Mouse (Mus musculus): Measurements from ENCODE around the gene Dusp27. TPM values are rescaled to one million over a fixed set of nuclear protein-coding genes. Genes with fewer than 3 reads are reported as not detected.

Gene Dusp27
- polyA plus RNA-seq, 1 experiment from 2014 or later = 4.7 TPM

DNA sequence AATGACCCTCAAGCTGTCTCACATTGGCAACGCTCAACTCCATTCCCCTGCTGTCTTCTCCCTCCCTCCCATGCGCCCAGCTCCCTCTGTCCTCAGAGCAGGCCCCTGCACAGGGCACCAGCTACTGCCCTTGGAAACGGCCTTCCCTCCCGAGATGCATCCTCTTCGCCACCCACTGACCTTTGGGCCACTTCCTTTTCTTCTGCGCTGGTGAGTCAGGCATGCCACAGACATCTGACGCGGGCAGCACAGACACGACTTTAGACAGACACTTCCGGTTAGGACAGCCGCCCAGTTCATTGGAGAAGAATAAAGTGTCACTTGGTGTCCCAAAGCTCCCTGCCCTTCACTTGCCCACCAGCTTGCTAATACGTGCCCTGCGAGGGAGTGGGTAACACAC, 10.4 kb upstream of the Dusp27 start:
- Histone ChIP-seq H3K9me3 (ENCODE audit: control insufficient read depth, low read length) (no peaks in the 10 kb centered on the region), H3K27ac (ENCODE audit: low read depth, low read length) (no peak overlapping the region), H3K4me1 (ENCODE audit: control insufficient read depth, insufficient read depth, low read length) (peaks cover 8% of the 10 kb centered on the region; the same call in 1 of the 2 replicates), H3K4me2 (ENCODE audit: low read depth) (no peak overlapping the region), H3K36me3 (ENCODE audit: control insufficient read depth, insufficient read depth, low read length) (no peaks in the 10 kb centered on the region), H3K4me3 (ENCODE audit: low read depth, low read length) (no peak overlapping the region), H3K27me3 (ENCODE audit: control insufficient read depth, insufficient read depth, low read length) (no peaks in the 10 kb centered on the region), H3K9ac (ENCODE audit: low read length) (no peak overlapping the region)
- 63% methylated on average over 13 of the region's 13 CpGs for WGBS
- DNase-seq (ENCODE audit: low spot score) (no peak), ATAC-seq (ENCODE audit: insufficient read depth, low FRiP score, low TSS enrichment) (no peak)

- peaks cover 8% of the 10 kb centered on the region; the same call in 1 of the 2 replicates for H3K4me1 ChIP-seq (ENCODE audit: control insufficient read depth, insufficient read depth, low read length)
- H3K27me3 ChIP-seq (ENCODE audit: control insufficient read depth, insufficient read depth, low read length) = no peaks in the 10 kb centered on the region
- no peaks in the 10 kb centered on the region for H3K36me3 ChIP-seq (ENCODE audit: control insufficient read depth, insufficient read depth, low read length)
- no peaks in the 10 kb centered on the region for H3K9me3 ChIP-seq (ENCODE audit: control insufficient read depth, low read length)
- H3K27ac ChIP-seq (ENCODE audit: low read depth, low read length) = no peak overlapping the region
- DNase-seq (ENCODE audit: low spot score) = no peak
- H3K9ac ChIP-seq (ENCODE audit: low read length) = no peak overlapping the region
- 77% methylated on average over 7 of the region's 7 CpGs for WGBS
- no peak overlapping the region for H3K4me2 ChIP-seq (ENCODE audit: low read depth)
- no peak for ATAC-seq (ENCODE audit: insufficient read depth, low FRiP score, low TSS enrichment)
- H3K4me3 ChIP-seq (ENCODE audit: low read depth, low read length) = no peak overlapping the region
Observed at GRCm38 (mm10) chr1:166137244-166137938, 9.7 kb upstream of the Dusp27 start.

- Histone ChIP-seq H3K9me3 (ENCODE audit: control insufficient read depth, low read length) (no peaks in the 10 kb centered on the region), H3K36me3 (ENCODE audit: control insufficient read depth, insufficient read depth, low read length) (no peaks in the 10 kb centered on the region), H3K4me2 (ENCODE audit: low read depth) (no peak overlapping the region), H3K27me3 (ENCODE audit: control insufficient read depth, insufficient read depth, low read length) (no peaks in the 10 kb centered on the region), H3K9ac (ENCODE audit: low read length) (no peak overlapping the region), H3K27ac (ENCODE audit: low read depth, low read length) (no peak overlapping the region), H3K4me1 (ENCODE audit: control insufficient read depth, insufficient read depth, low read length) (peaks cover 18% of the 10 kb centered on the region), H3K4me3 (ENCODE audit: low read depth, low read length) (no peak overlapping the region)
- ATAC-seq (ENCODE audit: insufficient read depth, low FRiP score, low TSS enrichment) = no peak
- DNase-seq (ENCODE audit: low spot score) = no peak
- 43% methylated on average over 5 of the region's 5 CpGs for WGBS
Observed at GRCm38 (mm10) chr1:166135091-166135740, 7.5 kb upstream of the Dusp27 start.

- H3K27me3 ChIP-seq (ENCODE audit: control insufficient read depth, insufficient read depth, low read length) = no peaks in the 10 kb centered on the region
- no peaks in the 10 kb centered on the region for H3K36me3 ChIP-seq (ENCODE audit: control insufficient read depth, insufficient read depth, low read length)
- no peak overlapping the region for H3K9ac ChIP-seq (ENCODE audit: low read length)
- 54% methylated on average over 4 of the region's 4 CpGs for WGBS
- H3K27ac ChIP-seq (ENCODE audit: low read depth, low read length) = no peak overlapping the region
- no peak for ATAC-seq (ENCODE audit: insufficient read depth, low FRiP score, low TSS enrichment)
- H3K4me2 ChIP-seq (ENCODE audit: low read depth) = no peak overlapping the region
- peaks cover 10% of the 10 kb centered on the region for H3K4me1 ChIP-seq (ENCODE audit: control insufficient read depth, insufficient read depth, low read length)
- H3K4me3 ChIP-seq (ENCODE audit: low read depth, low read length) = no peak overlapping the region
- H3K9me3 ChIP-seq (ENCODE audit: control insufficient read depth, low read length) = no peaks in the 10 kb centered on the region
- no peak for DNase-seq (ENCODE audit: low spot score)
Observed at GRCm38 (mm10) chr1:166132367-166132766, 4.6 kb upstream of the Dusp27 start.

DNA sequence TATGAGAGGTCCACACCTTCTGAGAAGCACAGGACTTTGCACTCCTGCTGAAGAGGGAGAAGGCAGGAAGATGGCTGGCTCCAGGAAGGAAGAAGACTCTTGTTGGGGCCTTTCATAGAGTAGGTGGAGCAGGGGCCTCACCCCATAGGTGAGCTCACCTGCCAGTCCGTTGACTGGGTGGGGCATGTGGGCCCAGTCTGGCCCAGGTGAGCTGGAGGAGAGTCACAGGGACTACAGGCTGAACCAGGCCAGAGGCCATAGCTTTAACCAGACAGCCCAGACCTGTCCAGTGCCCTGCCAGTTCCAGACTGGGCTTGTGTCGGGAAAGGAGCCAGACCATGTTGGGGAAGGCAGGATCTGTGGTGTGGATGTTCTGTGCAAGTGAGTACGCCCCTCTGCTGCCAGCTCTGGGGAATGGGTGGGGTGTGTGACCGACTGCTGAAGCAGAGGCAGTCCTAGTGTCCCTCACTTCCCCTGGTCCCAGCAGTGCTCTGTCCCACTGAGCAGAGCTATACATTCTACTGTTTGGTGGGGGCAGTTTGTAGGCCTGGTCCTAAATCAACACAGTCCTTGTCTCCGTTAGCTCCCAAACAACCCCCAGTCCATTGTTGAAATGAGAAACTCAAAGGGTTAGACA, 2.6 kb upstream of the Dusp27 start, which contains the start of gene Gpa33:
Gene Gpa33 (plus strand): TSS at position 15 of the 637 bp plus-strand sequence.
- H3K4me3 ChIP-seq (ENCODE audit: low read depth, low read length) = no peak within 1 kb of the TSS
- no peaks in the 10 kb centered on the region for H3K36me3 ChIP-seq (ENCODE audit: control insufficient read depth, insufficient read depth, low read length)
- WGBS = 71% methylated on average over 5 of the region's 5 CpGs
- no peaks in the 10 kb centered on the region for H3K27me3 ChIP-seq (ENCODE audit: control insufficient read depth, insufficient read depth, low read length)
- ATAC-seq (ENCODE audit: insufficient read depth, low FRiP score, low TSS enrichment) = no peak
- DNase-seq (ENCODE audit: low spot score) = no peak
- no peaks in the 10 kb centered on the region for H3K9me3 ChIP-seq (ENCODE audit: control insufficient read depth, low read length)
- no peak within 1 kb of the TSS for H3K9ac ChIP-seq (ENCODE audit: low read length)
- no peak within 1 kb of the TSS for H3K27ac ChIP-seq (ENCODE audit: low read depth, low read length)
- no peak within 1 kb of the TSS for H3K4me2 ChIP-seq (ENCODE audit: low read depth)
- H3K4me1 ChIP-seq (ENCODE audit: control insufficient read depth, insufficient read depth, low read length) = peaks cover 12% of the 10 kb centered on the region

- Histone ChIP-seq H3K9ac (ENCODE audit: low read length) (no peak overlapping the region), H3K27ac (ENCODE audit: low read depth, low read length) (no peak overlapping the region), H3K36me3 (ENCODE audit: control insufficient read depth, insufficient read depth, low read length) (no peaks in the 10 kb centered on the region), H3K9me3 (ENCODE audit: control insufficient read depth, low read length) (no peaks in the 10 kb centered on the region), H3K4me1 (ENCODE audit: control insufficient read depth, insufficient read depth, low read length) (peaks cover 12% of the 10 kb centered on the region), H3K4me2 (ENCODE audit: low read depth) (no peak overlapping the region), H3K27me3 (ENCODE audit: control insufficient read depth, insufficient read depth, low read length) (no peaks in the 10 kb centered on the region), H3K4me3 (ENCODE audit: low read depth, low read length) (no peak overlapping the region)
- ATAC-seq (ENCODE audit: insufficient read depth, low FRiP score, low TSS enrichment) (no peak), DNase-seq (ENCODE audit: low spot score) (no peak)
- 91% methylated on average over 5 of the region's 5 CpGs for WGBS
Observed at GRCm38 (mm10) chr1:166128551-166128950, 829 bp upstream of the Dusp27 start.

- no peak overlapping the region for H3K9ac ChIP-seq (ENCODE audit: low read length)
- peaks cover 7% of the 10 kb centered on the region for H3K4me1 ChIP-seq (ENCODE audit: control insufficient read depth, insufficient read depth, low read length)
- ATAC-seq (ENCODE audit: insufficient read depth, low FRiP score, low TSS enrichment) (no peak), DNase-seq (ENCODE audit: low spot score) (no peak)
- no peak overlapping the region for H3K27ac ChIP-seq (ENCODE audit: low read depth, low read length)
- no peak overlapping the region for H3K4me2 ChIP-seq (ENCODE audit: low read depth)
- H3K4me3 ChIP-seq (ENCODE audit: low read depth, low read length) = no peak overlapping the region
- H3K9me3 ChIP-seq (ENCODE audit: control insufficient read depth, low read length) = no peaks in the 10 kb centered on the region
- 61% methylated on average over 9 of the region's 9 CpGs for WGBS
- H3K36me3 ChIP-seq (ENCODE audit: control insufficient read depth, insufficient read depth, low read length) = no peaks in the 10 kb centered on the region
- no peaks in the 10 kb centered on the region for H3K27me3 ChIP-seq (ENCODE audit: control insufficient read depth, insufficient read depth, low read length)
Observed at GRCm38 (mm10) chr1:166126795-166127194, 927 bp downstream of the Dusp27 start.

- DNase-seq (ENCODE audit: low spot score) = no peak
- Histone ChIP-seq H3K4me2 (ENCODE audit: low read depth) (no peak overlapping the region), H3K27ac (ENCODE audit: low read depth, low read length) (no peak overlapping the region), H3K36me3 (ENCODE audit: control insufficient read depth, insufficient read depth, low read length) (no peaks in the 10 kb centered on the region), H3K4me3 (ENCODE audit: low read depth, low read length) (no peak overlapping the region), H3K9ac (ENCODE audit: low read length) (no peak overlapping the region), H3K4me1 (ENCODE audit: control insufficient read depth, insufficient read depth, low read length) (peaks cover 2% of the 10 kb centered on the region; the same call in 1 of the 2 replicates), H3K27me3 (ENCODE audit: control insufficient read depth, insufficient read depth, low read length) (no peaks in the 10 kb centered on the region), H3K9me3 (ENCODE audit: control insufficient read depth, low read length) (no peaks in the 10 kb centered on the region)
- 89% methylated on average over 6 of the region's 6 CpGs for WGBS
- ATAC-seq (ENCODE audit: insufficient read depth, low FRiP score, low TSS enrichment) = no peak
Observed at GRCm38 (mm10) chr1:166126290-166126689, 1.4 kb downstream of the Dusp27 start.
